Mouse (Mus musculus): Measurements from ENCODE around the gene Prmt8. TPM values are rescaled to one million over a fixed set of nuclear protein-coding genes. Genes with fewer than 3 reads are reported as not detected.

The Prmt8 gene
- polyA plus RNA-seq, 1 experiment from 2014 or later, result 46.3 TPM

DNA sequence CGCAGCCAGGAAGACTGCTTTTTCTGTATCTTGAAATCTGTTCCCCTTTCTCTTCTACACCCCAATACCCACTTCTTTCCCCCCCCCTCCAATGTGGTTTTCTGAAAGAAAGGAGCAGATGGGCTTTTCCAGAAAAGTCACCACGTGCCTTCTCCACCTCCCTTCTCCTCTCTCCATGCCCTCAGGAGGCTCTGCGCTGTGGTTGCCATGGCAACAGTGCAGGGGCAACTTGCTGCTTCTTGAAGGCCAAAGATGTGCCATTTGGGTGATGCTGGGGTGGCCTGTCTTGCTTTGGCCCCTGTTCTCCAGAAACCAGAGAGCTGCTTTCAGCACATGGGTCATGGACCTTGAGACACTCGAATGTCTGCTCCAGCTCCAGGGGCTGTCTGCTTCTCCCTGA lies 100.0 kb downstream of the Prmt8 start:
- WGBS, result 59% methylated on average over 4 of the region's 4 CpGs
- Histone ChIP-seq H3K9me3 (ENCODE audit: control insufficient read depth, low read length) (no peaks in the 10 kb centered on the region), H3K27ac (ENCODE audit: low read depth, low read length) (no peak overlapping the region), H3K27me3 (ENCODE audit: control insufficient read depth, insufficient read depth, low read length) (no peaks in the 10 kb centered on the region), H3K4me1 (replicated peaks; ENCODE audit: control insufficient read depth, insufficient read depth, low read length) (no peaks in the 10 kb centered on the region), H3K4me3 (ENCODE audit: low read depth, low read length) (no peak overlapping the region), H3K4me2 (replicated peaks; ENCODE audit: low read depth, low read length) (no peak overlapping the region), H3K9ac (ENCODE audit: low read depth, low read length) (no peak overlapping the region), H3K36me3 (ENCODE audit: control insufficient read depth, insufficient read depth, low read length) (no peaks in the 10 kb centered on the region)
- no peak for ATAC-seq (ENCODE audit: low FRiP score)
- peak; percentile 44 for DNase-seq (ENCODE audit: low spot score)

DNA sequence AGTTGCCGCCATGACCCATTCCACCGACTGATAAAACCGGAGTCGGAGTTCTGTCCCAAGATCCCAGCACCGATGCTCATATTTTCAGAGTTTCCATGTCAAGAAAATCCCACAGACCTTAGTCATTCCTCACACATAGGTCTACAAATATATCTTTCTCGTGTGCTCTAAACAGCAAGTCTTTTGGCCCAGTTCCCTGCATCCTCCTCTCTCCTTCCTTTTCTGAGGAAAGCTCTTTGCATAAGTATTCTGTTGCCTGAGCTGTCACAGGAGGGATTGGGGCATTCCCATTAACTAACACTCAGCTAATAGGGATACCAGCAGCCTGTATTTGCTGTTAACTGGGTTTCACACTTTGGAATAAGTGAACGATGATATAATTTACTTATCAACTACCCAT lies 106.0 kb downstream of the Prmt8 start:
- Histone ChIP-seq H3K4me2 (replicated peaks; ENCODE audit: low read depth, low read length) (no peak overlapping the region), H3K4me3 (ENCODE audit: low read depth, low read length) (no peak overlapping the region), H3K36me3 (ENCODE audit: control insufficient read depth, insufficient read depth, low read length) (no peaks in the 10 kb centered on the region), H3K9ac (ENCODE audit: low read depth, low read length) (no peak overlapping the region), H3K9me3 (ENCODE audit: control insufficient read depth, low read length) (no peaks in the 10 kb centered on the region), H3K4me1 (replicated peaks; ENCODE audit: control insufficient read depth, insufficient read depth, low read length) (no peaks in the 10 kb centered on the region), H3K27ac (ENCODE audit: low read depth, low read length) (no peak overlapping the region), H3K27me3 (ENCODE audit: control insufficient read depth, insufficient read depth, low read length) (no peaks in the 10 kb centered on the region; the same call in 1 of the 2 replicates)
- no peak for DNase-seq (ENCODE audit: low spot score)
- WGBS, result 88% methylated on average over 7 of the region's 7 CpGs
- no peak for ATAC-seq (ENCODE audit: low FRiP score)

GRCm38 (mm10) chr6:127661717-127662292 lies 107.5 kb downstream of the Prmt8 start:
- ATAC-seq (ENCODE audit: low FRiP score), result no peak
- DNase-seq (ENCODE audit: low spot score), result no peak
- WGBS, result 86% methylated on average over 7 of the region's 7 CpGs
- Histone ChIP-seq H3K4me1 (replicated peaks; ENCODE audit: control insufficient read depth, insufficient read depth, low read length) (no peaks in the 10 kb centered on the region), H3K36me3 (ENCODE audit: control insufficient read depth, insufficient read depth, low read length) (no peaks in the 10 kb centered on the region), H3K4me2 (replicated peaks; ENCODE audit: low read depth, low read length) (no peak overlapping the region), H3K9ac (ENCODE audit: low read depth, low read length) (no peak overlapping the region), H3K27ac (ENCODE audit: low read depth, low read length) (no peak overlapping the region), H3K9me3 (ENCODE audit: control insufficient read depth, low read length) (no peaks in the 10 kb centered on the region), H3K4me3 (ENCODE audit: low read depth, low read length) (no peak overlapping the region), H3K27me3 (ENCODE audit: control insufficient read depth, insufficient read depth, low read length) (no peaks in the 10 kb centered on the region; the same call in 1 of the 2 replicates)

- Histone ChIP-seq H3K36me3 (ENCODE audit: control insufficient read depth, insufficient read depth, low read length) (no peaks in the 10 kb centered on the region), H3K9me3 (ENCODE audit: control insufficient read depth, low read length) (no peaks in the 10 kb centered on the region), H3K9ac (ENCODE audit: low read depth, low read length) (no peak overlapping the region), H3K27me3 (ENCODE audit: control insufficient read depth, insufficient read depth, low read length) (no peaks in the 10 kb centered on the region; the same call in 1 of the 2 replicates), H3K4me3 (ENCODE audit: low read depth, low read length) (no peak overlapping the region), H3K4me1 (replicated peaks; ENCODE audit: control insufficient read depth, insufficient read depth, low read length) (no peaks in the 10 kb centered on the region), H3K27ac (ENCODE audit: low read depth, low read length) (no peak overlapping the region), H3K4me2 (replicated peaks; ENCODE audit: low read depth, low read length) (no peak overlapping the region)
- ATAC-seq (ENCODE audit: low FRiP score) (no peak), DNase-seq (ENCODE audit: low spot score) (no peak)
- 89% methylated on average over 4 of the region's 4 CpGs for WGBS
Measured at GRCm38 (mm10) chr6:127659966-127660365, 109.3 kb downstream of the Prmt8 start.

GRCm38 (mm10) chr6:127659472-127659871 lies 109.8 kb downstream of the Prmt8 start:
- DNase-seq (ENCODE audit: low spot score), result no peak
- Histone ChIP-seq H3K27ac (ENCODE audit: low read depth, low read length) (no peak overlapping the region), H3K27me3 (ENCODE audit: control insufficient read depth, insufficient read depth, low read length) (no peaks in the 10 kb centered on the region; the same call in 1 of the 2 replicates), H3K36me3 (ENCODE audit: control insufficient read depth, insufficient read depth, low read length) (no peaks in the 10 kb centered on the region), H3K4me3 (ENCODE audit: low read depth, low read length) (no peak overlapping the region), H3K9ac (ENCODE audit: low read depth, low read length) (no peak overlapping the region), H3K4me2 (replicated peaks; ENCODE audit: low read depth, low read length) (no peak overlapping the region), H3K4me1 (replicated peaks; ENCODE audit: control insufficient read depth, insufficient read depth, low read length) (no peaks in the 10 kb centered on the region), H3K9me3 (ENCODE audit: control insufficient read depth, low read length) (no peaks in the 10 kb centered on the region)
- 79% methylated on average over 5 of the region's 5 CpGs for WGBS
- no peak for ATAC-seq (ENCODE audit: low FRiP score)

- Histone ChIP-seq H3K36me3 (ENCODE audit: control insufficient read depth, insufficient read depth, low read length) (no peaks in the 10 kb centered on the region), H3K27ac (ENCODE audit: low read depth, low read length) (no peak overlapping the region), H3K4me1 (replicated peaks; ENCODE audit: control insufficient read depth, insufficient read depth, low read length) (no peaks in the 10 kb centered on the region), H3K4me2 (replicated peaks; ENCODE audit: low read depth, low read length) (no peak overlapping the region), H3K9me3 (ENCODE audit: control insufficient read depth, low read length) (no peaks in the 10 kb centered on the region), H3K9ac (ENCODE audit: low read depth, low read length) (no peak overlapping the region), H3K4me3 (ENCODE audit: low read depth, low read length) (no peak overlapping the region), H3K27me3 (ENCODE audit: control insufficient read depth, insufficient read depth, low read length) (no peaks in the 10 kb centered on the region)
- WGBS, result 89% methylated on average over 11 of the region's 11 CpGs
- no peak for ATAC-seq (ENCODE audit: low FRiP score)
- no peak for DNase-seq (ENCODE audit: low spot score)
Measured at GRCm38 (mm10) chr6:127657152-127657551, 112.1 kb downstream of the Prmt8 start.

- Histone ChIP-seq H3K4me1 (replicated peaks; ENCODE audit: control insufficient read depth, insufficient read depth, low read length) (no peaks in the 10 kb centered on the region), H3K4me3 (ENCODE audit: low read depth, low read length) (no peak overlapping the region), H3K36me3 (ENCODE audit: control insufficient read depth, insufficient read depth, low read length) (no peaks in the 10 kb centered on the region), H3K27me3 (ENCODE audit: control insufficient read depth, insufficient read depth, low read length) (no peaks in the 10 kb centered on the region), H3K9ac (ENCODE audit: low read depth, low read length) (no peak overlapping the region), H3K4me2 (replicated peaks; ENCODE audit: low read depth, low read length) (no peak overlapping the region), H3K9me3 (ENCODE audit: control insufficient read depth, low read length) (no peaks in the 10 kb centered on the region), H3K27ac (ENCODE audit: low read depth, low read length) (no peak overlapping the region)
- no peak for ATAC-seq (ENCODE audit: low FRiP score)
- no peak for DNase-seq (ENCODE audit: low spot score)
- WGBS, result 37% methylated on average over 4 of the region's 4 CpGs
Measured at GRCm38 (mm10) chr6:127655988-127656387, 113.3 kb downstream of the Prmt8 start.

DNA sequence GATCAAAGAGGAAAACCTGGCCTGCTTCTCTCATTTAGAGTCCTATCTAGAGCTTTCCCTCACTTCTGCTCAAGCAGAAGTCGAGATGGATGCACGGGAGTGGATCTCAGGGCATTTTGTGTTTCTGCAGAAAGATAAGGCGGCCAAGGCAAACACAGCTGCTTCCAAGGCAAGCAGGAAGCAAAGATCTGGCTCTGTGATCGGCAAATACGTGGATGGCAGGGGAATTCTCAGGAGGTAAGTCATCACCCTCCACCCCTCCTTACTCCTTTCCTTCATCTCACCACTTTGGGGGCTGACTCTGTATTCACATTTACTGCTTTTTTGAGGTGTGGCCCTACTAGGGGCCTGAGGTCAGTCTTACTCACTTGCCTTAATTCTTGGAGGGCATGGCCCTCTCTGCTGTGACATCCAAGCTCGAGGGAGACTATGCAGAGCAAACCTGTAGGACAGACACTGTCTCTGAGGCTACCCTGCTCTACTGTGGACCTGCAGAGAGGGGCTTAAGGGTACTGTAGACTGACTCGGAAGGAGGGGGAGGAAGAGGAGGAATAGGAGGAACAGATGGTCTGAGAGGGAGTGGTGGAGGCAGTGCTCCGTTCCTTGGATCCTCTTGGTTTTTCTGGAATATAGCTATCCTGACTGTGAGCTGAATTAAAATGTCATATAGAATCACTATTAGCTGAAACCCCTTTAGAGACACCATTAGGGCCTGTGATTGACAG lies 128.0 kb downstream of the Prmt8 start:
- Histone ChIP-seq H3K9me3 (ENCODE audit: control insufficient read depth, low read length) (no peaks in the 10 kb centered on the region), H3K27me3 (ENCODE audit: control insufficient read depth, insufficient read depth, low read length) (no peaks in the 10 kb centered on the region), H3K4me2 (replicated peaks; ENCODE audit: low read depth, low read length) (no peak overlapping the region), H3K9ac (ENCODE audit: low read depth, low read length) (no peak overlapping the region), H3K27ac (ENCODE audit: low read depth, low read length) (no peak overlapping the region), H3K4me1 (replicated peaks; ENCODE audit: control insufficient read depth, insufficient read depth, low read length) (no peaks in the 10 kb centered on the region), H3K4me3 (ENCODE audit: low read depth, low read length) (no peak overlapping the region), H3K36me3 (ENCODE audit: control insufficient read depth, insufficient read depth, low read length) (no peaks in the 10 kb centered on the region)
- ATAC-seq (ENCODE audit: low FRiP score) (no peak), DNase-seq (ENCODE audit: low spot score) (no peak)
- WGBS, result 62% methylated on average over 8 of the region's 8 CpGs
